Mouse (Mus musculus): ENCODE measurements around the gene Pink1. TPM values are rescaled to one million over a fixed set of nuclear protein-coding genes. Genes with fewer than 3 reads are reported as not detected.
A peak's percentile ranks its signal among the peaks of the same experiment; 100 is the strongest.

Gene Pink1
- 100 to 1,000 TPM; 762 to 861 (median 819) TPM for total RNA-seq (2022)

- DNase-seq (ENCODE audit: low spot score in 2 of 2): peak; percentile 93 to 95
These were observed at the start of gene Pink1 for GRCm38 (mm10) chr4:138326077-138326695. Gene Pink1, minus strand, starts transcription at chr4:138326307.

- no peak for DNase-seq (ENCODE audit: low spot score in 2 of 2)
These were observed 49.0 kb upstream of the Pink1 start for GRCm38 (mm10) chr4:138375117-138375516.

GRCm38 (mm10) chr4:138370996-138371516 lies 44.9 kb upstream of the Pink1 start:
- no peak for DNase-seq (ENCODE audit: low spot score in 2 of 2)

- DNase-seq (ENCODE audit: low spot score in 2 of 2): no peak
These were observed 42.6 kb upstream of the Pink1 start for GRCm38 (mm10) chr4:138368498-138369260.

- DNase-seq (ENCODE audit: low spot score in 2 of 2): peak; percentile 62 to 71
These were observed 41.8 kb upstream of the Pink1 start, which contains the start of gene Cda for GRCm38 (mm10) chr4:138367641-138368497. Gene Cda, minus strand, starts transcription at chr4:138367992.

GRCm38 (mm10) chr4:138366561-138366960 lies 40.5 kb upstream of the Pink1 start:
- no peak for DNase-seq (ENCODE audit: low spot score in 2 of 2)

- no peak for DNase-seq (ENCODE audit: low spot score in 2 of 2)
These were observed 37.4 kb upstream of the Pink1 start for GRCm38 (mm10) chr4:138363511-138363910.

GRCm38 (mm10) chr4:138362883-138363282 lies 36.8 kb upstream of the Pink1 start:
- no peak for DNase-seq (ENCODE audit: low spot score in 2 of 2)

- no peak for DNase-seq (ENCODE audit: low spot score in 2 of 2)
These were observed 35.3 kb upstream of the Pink1 start for GRCm38 (mm10) chr4:138361370-138361821.

- DNase-seq (ENCODE audit: low spot score in 2 of 2): no peak
These were observed 32.1 kb upstream of the Pink1 start for GRCm38 (mm10) chr4:138358176-138358575.

- no peak for DNase-seq (ENCODE audit: low spot score in 2 of 2)
These were observed 30.4 kb upstream of the Pink1 start for GRCm38 (mm10) chr4:138356551-138356950.

GRCm38 (mm10) chr4:138356141-138356540 lies 30.0 kb upstream of the Pink1 start:
- DNase-seq (ENCODE audit: low spot score in 2 of 2): no peak

- DNase-seq (ENCODE audit: low spot score in 2 of 2): no peak
These were observed 29.4 kb upstream of the Pink1 start for GRCm38 (mm10) chr4:138355496-138355895.

GRCm38 (mm10) chr4:138353438-138354171 lies 27.5 kb upstream of the Pink1 start:
- DNase-seq (ENCODE audit: low spot score in 2 of 2): no peak

GRCm38 (mm10) chr4:138352692-138353091 lies 26.6 kb upstream of the Pink1 start:
- no peak for DNase-seq (ENCODE audit: low spot score in 2 of 2)

GRCm38 (mm10) chr4:138351821-138352220 lies 25.7 kb upstream of the Pink1 start:
- DNase-seq (ENCODE audit: low spot score in 2 of 2): no peak

- no peak for DNase-seq (ENCODE audit: low spot score in 2 of 2)
These were observed 22.6 kb upstream of the Pink1 start for GRCm38 (mm10) chr4:138348716-138349115.

- DNase-seq (ENCODE audit: low spot score in 2 of 2): no peak
These were observed 21.2 kb upstream of the Pink1 start for GRCm38 (mm10) chr4:138347280-138347679.

GRCm38 (mm10) chr4:138344891-138345545 lies 18.9 kb upstream of the Pink1 start:
- DNase-seq (ENCODE audit: low spot score in 2 of 2): no peak

- DNase-seq (ENCODE audit: low spot score in 2 of 2): no peak
These were observed 17.3 kb upstream of the Pink1 start for GRCm38 (mm10) chr4:138343341-138343837.
